Mouse (Mus musculus): ENCODE data around the gene Ak9.
"Not testable (repeated sequence)": the region's sequence is repeated elsewhere in the genome, so short reads cannot be mapped to it uniquely, and the experiment has no call there.

Ak9 gene

GRCm38 (mm10) chr10:41315866-41316265 is 12.1 kb downstream of the Ak9 start:
- no peak for DNase-seq (ENCODE audit: low read depth, low spot score)

GRCm38 (mm10) chr10:41332533-41333043 is 28.8 kb downstream of the Ak9 start:
- DNase-seq (ENCODE audit: low read depth, low spot score): peak; percentile 1

- no peak for DNase-seq (ENCODE audit: low read depth, low spot score)
Observed at GRCm38 (mm10) chr10:41341346-41341745, 37.6 kb downstream of the Ak9 start.

GRCm38 (mm10) chr10:41365086-41365485 is 61.3 kb downstream of the Ak9 start:
- no peak for DNase-seq (ENCODE audit: low read depth, low spot score)

GRCm38 (mm10) chr10:41380466-41380865 is 76.7 kb downstream of the Ak9 start:
- DNase-seq (ENCODE audit: low read depth, low spot score): peak; percentile 45

- no peak for DNase-seq (ENCODE audit: low read depth, low spot score)
Observed at GRCm38 (mm10) chr10:41385506-41386221, 81.9 kb downstream of the Ak9 start.

- no peak for DNase-seq (ENCODE audit: low read depth, low spot score)
Observed at GRCm38 (mm10) chr10:41393555-41393954, 89.8 kb downstream of the Ak9 start.

GRCm38 (mm10) chr10:41401097-41401496 is 97.3 kb downstream of the Ak9 start:
- DNase-seq (ENCODE audit: low read depth, low spot score): no peak

GRCm38 (mm10) chr10:41403364-41403763 is 99.6 kb downstream of the Ak9 start:
- no peak for DNase-seq (ENCODE audit: low read depth, low spot score)

- DNase-seq (ENCODE audit: low read depth, low spot score): no peak
Observed at GRCm38 (mm10) chr10:41403893-41404612, 100.3 kb downstream of the Ak9 start.

GRCm38 (mm10) chr10:41410176-41410575 is 106.4 kb downstream of the Ak9 start:
- not testable (repeated sequence) for DNase-seq (ENCODE audit: low read depth, low spot score)

GRCm38 (mm10) chr10:41410821-41411220 is 107.0 kb downstream of the Ak9 start:
- not testable (repeated sequence) for DNase-seq (ENCODE audit: low read depth, low spot score)

- not testable (repeated sequence) for DNase-seq (ENCODE audit: low read depth, low spot score)
Observed at GRCm38 (mm10) chr10:41413471-41413870, 109.7 kb downstream of the Ak9 start.

GRCm38 (mm10) chr10:41415368-41415767 is 111.6 kb downstream of the Ak9 start:
- DNase-seq (ENCODE audit: low read depth, low spot score): not testable (repeated sequence)

GRCm38 (mm10) chr10:41420496-41421200 is 116.9 kb downstream of the Ak9 start:
- DNase-seq (ENCODE audit: low read depth, low spot score): no peak

- DNase-seq (ENCODE audit: low read depth, low spot score): no peak
Observed at GRCm38 (mm10) chr10:41423681-41424080, 119.9 kb downstream of the Ak9 start.

GRCm38 (mm10) chr10:41426368-41426767 is 122.6 kb downstream of the Ak9 start:
- no peak for DNase-seq (ENCODE audit: low read depth, low spot score)

- no peak for DNase-seq (ENCODE audit: low read depth, low spot score)
Observed at GRCm38 (mm10) chr10:41434624-41435023, 130.8 kb downstream of the Ak9 start.

GRCm38 (mm10) chr10:41435141-41435540 is 131.4 kb downstream of the Ak9 start:
- DNase-seq (ENCODE audit: low read depth, low spot score): no peak

- DNase-seq (ENCODE audit: low read depth, low spot score): no peak
Observed at GRCm38 (mm10) chr10:41448216-41448615, 144.4 kb downstream of the Ak9 start.

GRCm38 (mm10) chr10:41449684-41450083 is 145.9 kb downstream of the Ak9 start:
- DNase-seq (ENCODE audit: low read depth, low spot score): no peak

- DNase-seq (ENCODE audit: low read depth, low spot score): peak; percentile 83
Observed at GRCm38 (mm10) chr10:41450137-41450670, 146.4 kb downstream of the Ak9 start, which contains the start of gene Zbtb24. Gene Zbtb24, plus strand, starts transcription at chr10:41450383.

Measured in WW6 (cell line).